Mouse (Mus musculus) liver, embryonic 18 days (tissue): ENCODE measurements around the gene Zbtb49. TPM values are rescaled to one million over a fixed set of nuclear protein-coding genes. Genes with fewer than 3 reads are reported as not detected.

Source experiments
- polyA plus RNA-seq: library from polyadenylated mRNA; depleted of rRNA; stranded (reverse); fragments of >200 nt; gene quantifications from 2 replicates; pipeline ENCODE4 v1.2.3, GENCODE M21; 2012; rRNA removed

Gene Zbtb49
- 2.9 and 3.5 TPM in 2 replicates for polyA plus RNA-seq

GRCm38 (mm10) chr5:38220328-38220912, at the start of gene Zbtb49, which contains the start of gene Lyar:
Gene Zbtb49 (minus strand): TSS chr5:38220457.
Gene Lyar (plus strand): TSS chr5:38220470.

GRCm38 (mm10) chr5:38260107-38260682, 39.9 kb upstream of the Zbtb49 start, which contains the start of gene Tmem128:
Gene Tmem128 (plus strand): TSS chr5:38260185.

GRCm38 (mm10) chr5:38159634-38160413, 60.4 kb downstream of the Zbtb49 start, which contains the start of gene Nsg1:
Gene Nsg1 (minus strand): TSS chr5:38159907.

Other genes starting within 250 kb of the Zbtb49 start
- gene Stx18, start 181.7 kb downstream of the Zbtb49 start, polyA plus RNA-seq: 10.4 and 10.6 TPM in 2 replicates
- gene Nsg1, start 60.5 kb downstream of the Zbtb49 start, polyA plus RNA-seq: 1.0 and 1.8 TPM in 2 replicates
- 20.4 and 21.5 TPM in 2 replicates for gene Lyar, start within 50 bp of the Zbtb49 start, polyA plus RNA-seq
- gene Tmem128, start 39.7 kb upstream of the Zbtb49 start, polyA plus RNA-seq: 24.3 and 24.4 TPM in 2 replicates
- 0.01 TPM in 1 of 2 replicates, not detected in the other for gene Otop1, start 55.5 kb upstream of the Zbtb49 start, polyA plus RNA-seq
- gene Drd5, start 98.9 kb upstream of the Zbtb49 start, polyA plus RNA-seq: not detected in 2 replicates